Comparison of ENCODE assay signal across 25 mouse cellular contexts in the genomic region with DNA sequence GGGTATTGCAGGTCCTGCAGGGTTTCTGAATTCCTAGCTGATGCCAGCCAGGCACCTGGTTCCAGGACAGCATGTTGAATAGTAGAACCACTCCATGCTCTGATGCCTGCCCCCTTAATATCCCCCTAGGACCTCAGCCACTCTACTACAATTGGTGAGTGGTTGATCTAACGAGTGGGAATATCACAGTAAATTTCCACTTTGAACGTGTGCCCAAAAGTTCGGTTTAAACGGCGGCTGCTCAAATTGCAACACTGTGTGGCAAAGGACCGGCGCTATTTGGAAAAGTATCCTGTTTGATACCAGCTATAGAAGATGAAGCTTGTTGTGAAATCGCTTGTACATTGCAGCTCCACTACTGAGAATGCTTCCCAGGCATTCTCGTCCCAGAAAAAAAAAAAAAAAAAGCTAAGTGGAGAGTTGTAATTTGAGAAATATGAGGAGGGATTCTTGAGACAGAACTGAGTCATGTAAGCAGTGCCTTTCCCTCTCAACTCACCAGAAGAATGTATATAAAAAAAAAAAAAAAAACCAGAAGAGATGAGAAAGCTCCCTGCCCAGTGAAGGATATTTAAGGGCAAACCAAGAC. TPM values are rescaled to one million over a fixed set of nuclear protein-coding genes. Genes with fewer than 3 reads are reported as not detected.
DNase-seq lines count a peak whose midpoint lies in the region; ATAC-seq and TF ChIP-seq lines count a peak whose summit lies in the region.
"Had no signal": no experiment of that assay in that cellular context is flagged by ENCODE, and none has a peak within 500 bp of the region (broad histone marks: within the 10 kb centered on the region; RNA-seq: fewer than 3 reads in every experiment).

No protein-coding gene starts in this region.

- no peaks in the 10 kb centered on the region for H3K9me3 ChIP-seq in embryonic facial prominence, embryonic 14.5 days (ENCODE audit: control insufficient read depth, low read length)
- no peaks in the 10 kb centered on the region for H3K9me3 ChIP-seq in embryonic facial prominence, embryonic 10.5 days
- no peaks in the 10 kb centered on the region for H3K9me3 ChIP-seq in midbrain, embryonic 11.5 days (ENCODE audit: control insufficient read depth, low read length)
- H3K9me3 ChIP-seq in midbrain, embryonic 15.5 days, result no peaks in the 10 kb centered on the region
- H3K9me3 ChIP-seq: embryonic facial prominence, embryonic 12.5 days; forebrain, embryonic 10.5 days; heart, embryonic 15.5 days; hindbrain, embryonic 10.5 days had no signal

- peak; percentile 16 for DNase-seq in embryonic facial prominence, embryonic 14.5 days (ENCODE audit: low spot score)
- no peak for DNase-seq in embryonic facial prominence, embryonic 10.5 days (ENCODE audit: low spot score)
- peak in 1 of 2 experiments; percentile 46 for DNase-seq in layer of hippocampus, adult 2 months (ENCODE audit: low spot score in 2 of 2)
- DNase-seq in layer of hippocampus, postnatal 14 days (ENCODE audit: low spot score in 2 of 2), result no peak
- DNase-seq in midbrain, embryonic 11.5 days (ENCODE audit: low spot score, missing footprints), result peak; percentile 61
- no peak for DNase-seq in cerebellum, postnatal 4 days (ENCODE audit: low spot score in 2 of 2)
- no peak for DNase-seq in thymus, adult 18-20 months
- DNase-seq: adrenal gland, postnatal 10 days; B cell, adult 2 months; cerebellum, adult 11-12 months; cerebellum, adult 9-11 months; cerebellum, postnatal 36 days; embryo, embryonic 11 days; gastrocnemius, postnatal 10 days; heart, adult 2 months had no signal

- H3K27ac ChIP-seq in embryonic facial prominence, embryonic 14.5 days (replicated peaks; ENCODE audit: low read depth, low read length), result no peak overlapping the region
- no peak overlapping the region for H3K27ac ChIP-seq in embryonic facial prominence, embryonic 10.5 days (replicated peaks)
- H3K27ac ChIP-seq in layer of hippocampus, adult 2 months, result peak overlapping the region; percentile 28
- H3K27ac ChIP-seq in midbrain, embryonic 11.5 days (ENCODE audit: low read depth, low read length), result no peak overlapping the region
- H3K27ac ChIP-seq in midbrain, embryonic 15.5 days, result no peak overlapping the region
- H3K27ac ChIP-seq: embryonic facial prominence, embryonic 12.5 days; forebrain, embryonic 10.5 days; heart, adult 2 months; heart, embryonic 15.5 days; hindbrain, embryonic 10.5 days; hindbrain, embryonic 14.5 days had no signal

- H3K4me3 ChIP-seq in embryonic facial prominence, embryonic 14.5 days (ENCODE audit: low read depth, low read length), result no peak overlapping the region
- no peak overlapping the region for H3K4me3 ChIP-seq in embryonic facial prominence, embryonic 10.5 days
- H3K4me3 ChIP-seq in layer of hippocampus, adult 2 months, result no peak overlapping the region; the same call in 1 of the 2 replicates
- H3K4me3 ChIP-seq in midbrain, embryonic 11.5 days (ENCODE audit: low read depth, low read length), result no peak overlapping the region
- H3K4me3 ChIP-seq in midbrain, embryonic 15.5 days, result no peak overlapping the region
- H3K4me3 ChIP-seq: embryonic facial prominence, embryonic 12.5 days; forebrain, embryonic 10.5 days; heart, adult 2 months; heart, embryonic 15.5 days; hindbrain, embryonic 10.5 days had no signal

- no peaks in the 10 kb centered on the region for H3K36me3 ChIP-seq in embryonic facial prominence, embryonic 14.5 days (ENCODE audit: control insufficient read depth, insufficient read depth, low read length)
- no peaks in the 10 kb centered on the region for H3K36me3 ChIP-seq in embryonic facial prominence, embryonic 10.5 days (replicated peaks)
- no peaks in the 10 kb centered on the region for H3K36me3 ChIP-seq in midbrain, embryonic 11.5 days (ENCODE audit: control insufficient read depth, insufficient read depth, low read length)
- no peaks in the 10 kb centered on the region for H3K36me3 ChIP-seq in midbrain, embryonic 15.5 days (replicated peaks)
- H3K36me3 ChIP-seq: embryonic facial prominence, embryonic 12.5 days; forebrain, embryonic 10.5 days; G1E; heart, embryonic 15.5 days; hindbrain, embryonic 10.5 days had no signal

- TF ChIP-seq CTCF in layer of hippocampus, adult 2 months (conservative IDR thresholded peaks at IDR 0.05), result no peak

- no peak overlapping the region for H3K9ac ChIP-seq in embryonic facial prominence, embryonic 14.5 days (ENCODE audit: low read depth, low read length)
- no peak overlapping the region for H3K9ac ChIP-seq in midbrain, embryonic 11.5 days (ENCODE audit: low read length)
- H3K9ac ChIP-seq in midbrain, embryonic 15.5 days, result no peak overlapping the region
- H3K9ac ChIP-seq: embryonic facial prominence, embryonic 12.5 days; heart, embryonic 15.5 days; hindbrain, embryonic 14.5 days had no signal

- H3K27me3 ChIP-seq in embryonic facial prominence, embryonic 14.5 days (replicated peaks; ENCODE audit: control insufficient read depth, insufficient read depth, low read length), result no peaks in the 10 kb centered on the region
- no peaks in the 10 kb centered on the region for H3K27me3 ChIP-seq in embryonic facial prominence, embryonic 10.5 days (replicated peaks; ENCODE audit: low read depth, poor library complexity, severe bottlenecking)
- H3K27me3 ChIP-seq in midbrain, embryonic 11.5 days (ENCODE audit: control insufficient read depth, insufficient read depth, low read length), result no peaks in the 10 kb centered on the region
- H3K27me3 ChIP-seq in midbrain, embryonic 15.5 days (replicated peaks), result no peaks in the 10 kb centered on the region
- H3K27me3 ChIP-seq: embryonic facial prominence, embryonic 12.5 days; heart, embryonic 15.5 days had no signal

- no peak overlapping the region for H3K4me2 ChIP-seq in embryonic facial prominence, embryonic 14.5 days (ENCODE audit: low read depth, low read length)
- no peak overlapping the region for H3K4me2 ChIP-seq in midbrain, embryonic 11.5 days
- no peak overlapping the region for H3K4me2 ChIP-seq in midbrain, embryonic 15.5 days
- H3K4me2 ChIP-seq: embryonic facial prominence, embryonic 12.5 days; heart, embryonic 11.5 days; heart, embryonic 15.5 days; hindbrain, embryonic 14.5 days had no signal

- no peak for ATAC-seq in embryonic facial prominence, embryonic 14.5 days (ENCODE audit: low read depth)
- no peak for ATAC-seq in midbrain, embryonic 11.5 days (ENCODE audit: low FRiP score)
- ATAC-seq in midbrain, embryonic 15.5 days (replicated peaks), result no peak
- ATAC-seq: CD4-positive, CD25-positive, alpha-beta regulatory T cell, adult 4 months; forebrain, embryonic 14.5 days had no signal

- WGBS in embryonic facial prominence, embryonic 14.5 days, result 51% methylated on average over 9 of the region's 9 CpGs
- WGBS in embryonic facial prominence, embryonic 10.5 days, result 82% methylated on average over 9 of the region's 9 CpGs
- 89% methylated on average over 9 of the region's 9 CpGs for WGBS in midbrain, embryonic 11.5 days
- 86% methylated on average over 9 of the region's 9 CpGs for WGBS in midbrain, embryonic 15.5 days

- H3K4me1 ChIP-seq in embryonic facial prominence, embryonic 14.5 days (ENCODE audit: control insufficient read depth, insufficient read depth, low read length), result no peaks in the 10 kb centered on the region
- H3K4me1 ChIP-seq in embryonic facial prominence, embryonic 10.5 days, result 0 out of 2 replicates have a peak, but pooled peaks cover 5% of the 10 kb centered on the region
- no peaks in the 10 kb centered on the region for H3K4me1 ChIP-seq in midbrain, embryonic 11.5 days (ENCODE audit: control insufficient read depth, insufficient read depth, low read length)
- H3K4me1 ChIP-seq in midbrain, embryonic 15.5 days, result no peaks in the 10 kb centered on the region
- H3K4me1 ChIP-seq: embryonic facial prominence, embryonic 12.5 days; heart, embryonic 15.5 days had no signal

RNA-seq across cellular contexts. Expression of gene Shisa6, which starts 26.8 kb away (rescaled TPM):
- 0.16 and 0.29 TPM in 2 replicates for polyA plus RNA-seq in embryonic facial prominence, embryonic 14.5 days (2014; fragmentation: Nextera tagmentation; extraction: Ambion mirVana)
- 0.08 and 0.22 TPM in 2 replicates for polyA plus RNA-seq in embryonic facial prominence, embryonic 10.5 days (2016; fragmentation: Nextera tagmentation; extraction: Ambion mirVana)
- 100 to 1,000 TPM; 193 to 194 TPM for total RNA-seq in layer of hippocampus, adult 2 months (2021)
- total RNA-seq in layer of hippocampus, postnatal 14 days (2021), result 100 to 1,000 TPM; 204 to 221 TPM
- 0.57 and 1.4 TPM in 2 replicates for polyA plus RNA-seq in midbrain, embryonic 11.5 days (2014; fragmentation: Nextera tagmentation; extraction: Ambion mirVana)
- 2.7 and 2.9 TPM in 2 replicates for polyA plus RNA-seq in midbrain, embryonic 15.5 days (2015; fragmentation: Nextera tagmentation; extraction: Ambion mirVana)
- polyA plus RNA-seq: CD4-positive, CD25-positive, alpha-beta regulatory T cell, adult 4 months; G1E had no signal

Comparison
In these comparisons a context has a peak if more than half of its experiments do, and no peak if none do; other contexts are left out.
1. DNase-seq: peak in embryonic facial prominence, embryonic 14.5 days (single experiment) and midbrain, embryonic 11.5 days (single experiment); none in embryonic facial prominence, embryonic 10.5 days (single experiment), layer of hippocampus, postnatal 14 days (0 of 2), cerebellum, postnatal 4 days (0 of 2) and thymus, adult 18-20 months (0 of 2).